Mouse (Mus musculus) right cerebral cortex, postnatal 10 days (tissue): ENCODE results near the gene Arntl.
"Not testable (repeated sequence)": the region's sequence is repeated elsewhere in the genome, so short reads cannot be mapped to it uniquely, and the experiment has no call there.

ENCODE experiments used
- DNase-seq, 2 experiments: peaks; one replicate each; pipeline ENCODE4 v3.0.0; 2021; ENCODE audit warnings: low spot score in 2 of 2

Gene Arntl

DNA sequence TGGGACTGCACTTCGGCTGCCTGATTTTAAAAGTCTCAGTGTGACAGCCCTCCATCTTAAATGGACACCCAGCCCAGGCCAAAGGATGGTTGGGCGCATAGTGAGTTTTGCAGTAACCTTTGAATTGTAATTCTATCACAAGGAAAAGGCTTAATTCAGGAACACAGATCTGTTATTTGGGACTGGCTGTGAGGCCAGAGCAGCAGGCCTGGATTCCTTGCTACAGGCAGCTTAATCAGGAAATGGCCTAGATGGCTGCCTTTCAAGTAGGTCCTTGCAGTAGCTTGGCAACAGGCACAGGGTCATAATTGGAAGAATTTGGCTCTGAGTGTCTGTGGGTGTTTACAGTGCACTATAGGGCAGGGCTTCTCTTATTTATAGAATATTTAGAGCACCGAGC, 43.7 kb downstream of the Arntl start:
- DNase-seq = peak; percentile 52 to 81

DNA sequence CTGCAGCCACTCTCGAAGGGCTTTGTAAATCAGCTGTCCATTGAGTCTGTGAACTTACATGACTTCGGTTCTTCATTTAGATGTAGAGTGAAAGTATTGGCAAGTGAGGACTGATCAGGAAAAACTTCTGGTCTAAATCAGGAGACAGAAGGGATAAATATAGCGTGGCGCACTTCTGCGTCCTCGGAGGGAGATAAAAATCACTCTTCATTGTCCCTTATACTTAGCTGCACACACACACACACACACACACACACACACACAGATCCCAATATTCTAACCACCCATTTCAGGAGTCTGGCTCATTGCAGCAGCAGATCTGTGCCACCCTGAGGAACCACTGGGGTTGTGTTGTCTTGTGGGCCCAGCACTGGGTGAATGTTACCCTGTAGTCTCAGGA, 44.3 kb downstream of the Arntl start:
- DNase-seq = peak; percentile 65 to 70

GRCm38 (mm10) chr7:113253777-113254405, 46.6 kb downstream of the Arntl start:
- DNase-seq = no peak

- DNase-seq = no peak
Observed at GRCm38 (mm10) chr7:113256046-113256445, 48.8 kb downstream of the Arntl start.

DNA sequence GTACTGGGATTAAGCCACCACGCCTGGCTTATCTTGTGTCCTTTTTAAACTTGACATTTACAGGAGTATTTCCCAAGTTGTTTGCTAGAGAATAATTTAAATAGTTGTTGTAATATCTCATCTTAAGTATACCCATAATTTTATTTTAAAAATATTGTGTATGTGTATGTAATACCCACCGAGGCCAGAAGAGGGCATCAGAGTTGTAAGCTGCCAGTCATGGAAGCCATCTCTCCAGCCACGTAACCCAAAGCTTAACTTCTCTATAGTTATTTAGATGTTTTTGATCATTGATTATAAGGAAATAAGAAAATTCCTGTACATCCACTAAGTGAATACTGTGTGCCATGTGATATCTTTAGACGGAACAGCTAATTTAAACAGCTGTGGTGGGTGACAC, 51.2 kb downstream of the Arntl start:
- no peak for DNase-seq

DNA sequence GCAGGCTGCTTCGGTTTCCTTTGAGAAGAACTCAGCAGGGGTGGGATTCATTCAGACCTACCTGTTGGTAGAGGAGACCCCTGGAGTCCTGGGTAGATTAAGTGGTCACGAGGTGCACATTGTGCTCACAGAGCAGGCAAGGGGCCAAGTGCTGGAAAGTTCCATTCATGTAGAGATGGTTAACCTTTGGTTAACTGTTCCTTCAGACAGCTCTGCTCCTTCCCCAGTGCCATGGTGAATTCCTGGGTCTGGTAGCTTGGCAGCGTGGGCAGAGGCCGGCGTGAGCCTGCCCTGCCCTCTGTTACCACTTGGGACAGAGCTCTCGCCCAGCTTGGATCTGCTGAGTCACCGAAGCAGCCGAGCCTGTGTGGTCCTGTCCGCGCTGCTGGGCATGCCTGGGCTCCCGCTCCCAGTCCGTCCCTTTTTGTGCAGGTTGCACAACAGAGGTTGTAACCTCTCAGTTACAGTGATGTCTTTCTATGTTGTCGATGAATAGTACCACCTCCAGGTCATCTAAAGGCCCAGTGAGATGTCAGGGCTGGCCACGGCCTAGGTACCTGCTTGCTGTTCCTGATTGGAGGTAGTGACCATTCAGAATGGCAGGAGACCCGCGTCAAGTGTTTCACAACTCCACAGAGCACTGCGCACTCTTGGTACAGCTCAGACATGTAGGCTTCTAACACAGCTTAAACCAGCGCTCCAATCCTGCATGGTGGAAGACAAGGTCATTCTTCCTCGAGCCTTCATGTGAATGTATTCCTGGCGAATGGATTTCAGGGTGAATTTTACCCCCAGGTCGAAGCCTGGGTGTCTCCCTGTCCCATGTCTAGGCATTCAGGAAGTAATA, 53.3 kb downstream of the Arntl start:
- DNase-seq = peak; percentile 48 to 52

DNA sequence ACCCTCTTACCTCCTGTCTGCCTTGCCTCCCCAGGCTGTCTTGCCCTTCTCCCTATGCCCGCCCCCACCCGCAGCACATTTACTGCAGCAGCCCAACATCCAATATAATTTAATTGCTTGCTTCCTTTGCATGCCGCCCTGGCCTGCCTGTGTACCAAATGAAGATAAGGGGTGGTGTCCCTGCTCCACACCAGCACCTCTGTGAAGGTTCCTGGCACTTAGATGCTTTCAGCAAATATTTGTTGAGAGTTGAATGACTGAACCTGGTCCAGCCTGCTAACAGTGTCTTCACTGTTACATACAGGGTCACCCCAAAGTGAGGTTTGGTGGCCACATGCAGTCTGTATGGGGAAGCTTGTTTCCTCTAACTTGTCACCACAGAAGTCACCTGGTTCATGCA, 54.4 kb downstream of the Arntl start:
- DNase-seq = no peak

DNA sequence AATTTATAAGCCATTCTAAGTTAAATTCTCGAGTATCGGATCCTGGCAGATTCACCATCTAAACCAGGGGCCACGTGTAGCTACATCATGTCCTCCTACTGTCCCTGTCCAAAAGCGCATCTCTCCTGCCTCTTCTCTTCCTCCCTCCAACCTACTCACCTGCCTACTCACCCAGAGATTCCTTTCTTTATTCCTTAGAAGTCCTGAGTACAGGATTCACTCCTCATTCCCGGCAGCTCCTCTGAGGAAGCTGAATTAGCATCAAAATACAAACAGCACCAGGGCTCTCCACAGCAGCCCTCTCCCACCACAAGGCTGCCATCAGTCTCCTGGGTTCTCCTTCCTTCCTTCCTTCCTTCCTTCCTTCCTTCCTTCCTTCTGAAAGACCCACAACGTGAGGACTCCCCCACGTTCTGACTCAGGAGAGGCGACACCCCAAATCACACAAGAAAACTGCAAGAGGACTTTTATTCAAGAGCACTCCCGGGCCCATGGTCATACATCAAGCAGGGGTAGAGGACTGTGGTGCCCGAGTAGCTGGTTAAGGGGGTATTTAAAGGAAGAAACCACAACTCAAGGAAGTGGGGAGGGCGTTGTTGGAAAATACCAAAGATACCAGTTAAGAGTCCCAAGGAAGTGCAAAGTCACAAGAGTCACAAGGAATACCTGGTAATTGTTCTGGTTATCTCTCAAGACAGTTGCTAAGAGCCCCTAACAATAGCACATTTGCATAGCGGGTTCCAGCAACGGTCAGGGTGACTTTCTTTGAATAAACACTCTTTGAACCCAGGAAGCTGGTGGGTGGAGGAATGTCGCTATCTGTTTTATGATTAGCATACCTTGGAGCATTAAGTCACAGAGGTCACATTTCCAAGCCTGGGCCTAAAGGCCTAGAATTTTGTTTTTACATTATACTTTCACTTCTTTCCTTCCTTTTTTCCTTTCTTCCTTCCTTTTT, 55.5 kb downstream of the Arntl start:
- DNase-seq = not testable (repeated sequence)

DNA sequence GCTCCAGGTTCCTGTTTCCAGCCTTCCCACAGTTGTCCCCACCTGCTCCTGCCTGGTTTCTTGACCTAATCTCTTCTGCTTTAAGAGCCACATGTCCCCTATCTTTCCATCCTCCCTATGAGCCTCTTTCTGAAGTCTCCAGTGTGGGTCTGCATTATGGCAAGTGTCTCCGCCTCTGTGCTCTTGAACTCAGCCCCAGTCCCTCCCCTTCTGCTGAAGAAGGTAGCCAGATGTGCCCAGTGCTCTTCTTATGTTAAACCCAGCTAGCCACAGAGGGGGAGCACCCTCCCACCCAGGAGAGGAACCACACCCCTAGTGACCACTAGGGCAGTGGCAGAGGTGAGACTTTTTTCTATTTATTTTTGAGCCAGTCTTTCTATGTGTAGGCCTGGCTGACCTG, 56.7 kb downstream of the Arntl start:
- DNase-seq = no peak

- DNase-seq = peak; percentile 69 to 82
Observed at GRCm38 (mm10) chr7:113268287-113268686, 61.0 kb downstream of the Arntl start.

- no peak for DNase-seq
Observed at GRCm38 (mm10) chr7:113269081-113269480, 61.8 kb downstream of the Arntl start.

DNA sequence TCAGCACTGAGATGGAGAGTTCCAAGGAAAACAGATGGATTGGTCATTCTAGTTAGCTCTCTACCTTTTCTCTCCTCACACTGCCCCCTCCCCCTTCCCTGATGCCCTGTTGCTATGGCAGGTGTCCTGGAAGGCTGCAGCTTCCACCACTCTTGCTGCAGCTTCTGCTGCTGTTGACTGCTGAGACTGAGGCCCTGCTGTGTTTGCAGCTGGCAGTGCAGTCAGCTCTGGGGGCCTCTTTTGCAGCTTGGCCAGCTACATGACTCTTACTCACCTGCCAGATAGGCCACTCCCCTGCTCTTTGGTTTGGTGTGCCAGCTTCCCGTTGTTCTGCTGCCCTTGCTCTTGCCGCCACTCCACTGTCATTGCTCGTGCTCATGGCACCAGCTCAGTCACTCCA, 62.7 kb downstream of the Arntl start:
- DNase-seq = no peak

GRCm38 (mm10) chr7:113270551-113270950, 63.3 kb downstream of the Arntl start:
- DNase-seq = peak; percentile 67 to 69

GRCm38 (mm10) chr7:113270991-113271390, 63.7 kb downstream of the Arntl start:
- DNase-seq = no peak

GRCm38 (mm10) chr7:113272338-113272997, 65.2 kb downstream of the Arntl start:
- no peak for DNase-seq

- DNase-seq = no peak
Observed at GRCm38 (mm10) chr7:113277245-113277644, 70.0 kb downstream of the Arntl start.

DNA sequence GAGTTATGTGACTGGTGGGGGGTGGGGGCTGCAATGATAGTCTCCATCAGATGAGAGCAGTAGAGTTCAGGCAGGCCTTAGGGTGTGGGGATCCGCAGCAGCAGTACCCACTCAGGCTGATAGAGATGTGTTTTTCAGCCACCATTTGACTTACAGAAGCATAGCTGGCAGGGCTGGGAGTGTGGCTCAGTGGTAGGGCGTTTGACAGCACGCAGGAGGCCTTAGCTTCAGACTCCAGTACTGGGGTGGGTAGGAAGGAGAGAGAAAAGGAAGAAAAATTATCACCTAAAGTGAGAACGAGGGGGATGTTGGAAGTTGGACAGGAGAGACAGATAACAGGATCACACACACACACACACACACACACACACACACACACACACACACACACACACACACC, 71.2 kb downstream of the Arntl start:
- no peak for DNase-seq

- no peak for DNase-seq
Observed at GRCm38 (mm10) chr7:113279246-113279645, 72.0 kb downstream of the Arntl start.

GRCm38 (mm10) chr7:113285405-113285804, 78.1 kb downstream of the Arntl start:
- DNase-seq = no peak

DNA sequence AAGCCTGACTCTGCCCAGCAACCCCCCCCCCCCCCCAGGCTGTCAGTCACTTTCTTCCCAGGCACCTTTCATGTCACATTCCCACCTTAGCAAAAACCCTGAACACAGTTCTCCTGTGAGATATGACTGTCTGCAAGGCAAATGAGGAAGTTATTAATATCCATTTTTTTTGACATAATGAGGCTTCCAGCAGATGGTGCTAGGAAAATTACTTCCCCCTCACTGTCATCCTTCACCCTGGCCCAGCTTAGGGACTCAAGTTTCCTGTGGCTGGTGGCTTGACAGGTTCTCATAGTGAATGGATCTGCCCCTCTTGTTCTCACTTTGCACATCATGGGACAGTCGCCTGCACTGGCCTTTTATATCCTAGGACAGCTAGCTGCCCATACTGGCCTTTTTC, 81.9 kb downstream of the Arntl start:
- no peak for DNase-seq

DNA sequence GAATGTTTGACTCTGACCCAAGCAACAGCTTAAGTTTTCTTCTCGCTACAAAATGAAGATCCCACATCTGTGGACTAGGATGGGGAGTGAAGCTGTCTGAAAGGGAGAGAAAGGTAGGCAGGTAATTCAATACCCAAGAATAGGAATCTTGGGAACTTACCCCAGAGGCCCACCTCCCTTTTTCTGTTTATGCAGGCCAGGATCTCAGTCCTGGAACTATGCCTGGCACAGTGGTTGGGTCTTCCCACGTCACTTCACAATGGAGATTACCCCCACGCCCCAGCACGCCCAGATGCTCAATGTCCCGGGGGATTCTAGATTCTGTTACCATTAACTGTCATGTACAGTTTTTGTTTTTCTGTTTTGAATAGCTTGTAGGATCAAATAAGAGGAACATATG, 84.5 kb downstream of the Arntl start:
- no peak for DNase-seq

GRCm38 (mm10) chr7:113292193-113292592, 84.9 kb downstream of the Arntl start:
- no peak for DNase-seq
